Mouse (Mus musculus): ENCODE results near the gene Oit1. TPM values are rescaled to one million over a fixed set of nuclear protein-coding genes. Genes with fewer than 3 reads are reported as not detected.

Gene Oit1
- polyA plus RNA-seq, 1 experiment from 2014 or later = not detected

DNA sequence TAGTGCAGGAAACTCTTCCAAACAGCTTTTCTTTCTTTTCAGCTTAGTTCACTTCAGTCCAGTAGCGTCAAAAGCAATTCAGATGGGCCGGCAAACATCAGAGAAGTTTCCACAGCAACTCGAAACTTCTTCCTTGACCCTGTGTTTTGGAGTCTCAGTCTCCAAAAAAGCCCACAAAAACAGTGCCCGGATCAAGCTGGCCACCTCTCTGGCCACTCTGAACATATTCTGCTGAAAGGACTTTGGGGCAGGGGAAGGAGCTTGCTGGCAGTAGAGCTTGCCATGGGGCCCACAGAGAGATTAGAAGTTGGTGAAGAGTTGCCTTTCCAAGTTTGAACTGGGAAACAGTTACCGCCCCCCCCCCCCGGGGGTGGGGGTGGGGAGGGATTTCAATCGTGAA, 64.7 kb downstream of the Oit1 start:
- Histone ChIP-seq H3K4me3 (no peak overlapping the region), H3K36me3 (no peaks in the 10 kb centered on the region), H3K9me3 (no peaks in the 10 kb centered on the region), H3K27me3 (replicated peaks) (peaks cover 42% of the 10 kb centered on the region), H3K4me1 (peaks cover 26% of the 10 kb centered on the region; the same call in 1 of the 2 replicates), H3K4me2 (replicated peaks) (no peak overlapping the region), H3K9ac (no peak overlapping the region), H3K27ac (no peak overlapping the region)
- WGBS = 40% methylated on average over 7 of the region's 7 CpGs
- ATAC-seq (ENCODE audit: low FRiP score, low read depth) = no peak

DNA sequence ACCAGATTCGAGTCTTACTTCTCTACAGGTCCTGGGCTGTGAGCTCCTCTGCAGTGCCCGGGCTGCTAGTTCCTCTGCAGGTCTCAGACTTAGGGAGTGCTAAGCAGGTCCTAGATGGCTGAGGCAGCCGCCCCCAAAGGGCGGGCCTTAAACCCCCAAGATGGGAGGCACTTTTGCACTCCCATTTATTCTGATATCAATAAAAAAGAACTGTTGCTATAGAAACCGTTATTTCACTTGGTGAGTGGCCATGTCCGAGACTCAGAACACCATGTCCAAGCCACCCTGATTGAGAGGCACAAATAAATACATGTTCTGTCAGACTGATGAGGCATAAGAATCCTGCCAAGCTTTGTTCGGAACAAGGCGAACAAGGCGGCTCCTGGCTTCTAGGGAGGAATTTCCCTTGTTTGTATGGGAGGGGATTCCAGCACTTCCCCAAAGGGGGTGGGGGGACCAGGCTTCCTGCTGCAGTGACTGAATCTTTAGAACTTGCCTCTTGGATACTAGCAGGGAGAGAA, 68.9 kb downstream of the Oit1 start:
- no peaks in the 10 kb centered on the region for H3K9me3 ChIP-seq
- peaks cover 6% of the 10 kb centered on the region; the same call in 1 of the 2 replicates for H3K27me3 ChIP-seq (replicated peaks)
- H3K4me2 ChIP-seq (replicated peaks) = no peak overlapping the region
- H3K27ac ChIP-seq = no peak overlapping the region
- H3K4me1 ChIP-seq = peaks cover 9% of the 10 kb centered on the region; the same call in 1 of the 2 replicates
- WGBS = 12% methylated on average over 9 of the region's 9 CpGs
- no peak overlapping the region for H3K9ac ChIP-seq
- no peaks in the 10 kb centered on the region for H3K36me3 ChIP-seq
- no peak overlapping the region for H3K4me3 ChIP-seq
- ATAC-seq (ENCODE audit: low FRiP score, low read depth) = no peak

DNA sequence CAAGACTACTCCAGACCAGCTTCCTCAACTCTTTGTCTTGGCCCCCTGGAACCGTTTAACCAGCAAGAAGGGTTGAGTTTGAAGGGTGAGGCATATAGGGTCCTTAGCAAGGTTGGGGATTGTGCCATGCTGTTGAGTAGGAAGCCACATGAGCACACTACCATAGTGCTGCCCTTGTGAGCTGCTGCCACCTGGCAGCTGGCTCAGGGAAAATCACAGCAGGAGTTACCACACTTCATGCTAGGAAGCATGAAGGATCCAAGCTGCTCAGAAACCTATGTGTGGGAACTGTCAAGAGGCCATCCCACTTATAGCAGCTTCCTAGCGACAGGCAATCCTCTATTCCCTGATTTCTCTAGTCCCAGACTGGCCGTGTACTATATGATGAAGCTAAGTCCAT, 69.9 kb downstream of the Oit1 start:
- H3K4me3 ChIP-seq = no peak overlapping the region
- H3K36me3 ChIP-seq = no peaks in the 10 kb centered on the region
- H3K27me3 ChIP-seq (replicated peaks) = peaks cover 6% of the 10 kb centered on the region; the same call in 1 of the 2 replicates
- H3K9me3 ChIP-seq = no peaks in the 10 kb centered on the region
- H3K27ac ChIP-seq = no peak overlapping the region
- H3K9ac ChIP-seq = no peak overlapping the region
- H3K4me1 ChIP-seq = peaks cover 9% of the 10 kb centered on the region; the same call in 1 of the 2 replicates
- WGBS = 65% methylated on average over 3 of the region's 3 CpGs
- no peak for ATAC-seq (ENCODE audit: low FRiP score, low read depth)
- no peak overlapping the region for H3K4me2 ChIP-seq (replicated peaks)

DNA sequence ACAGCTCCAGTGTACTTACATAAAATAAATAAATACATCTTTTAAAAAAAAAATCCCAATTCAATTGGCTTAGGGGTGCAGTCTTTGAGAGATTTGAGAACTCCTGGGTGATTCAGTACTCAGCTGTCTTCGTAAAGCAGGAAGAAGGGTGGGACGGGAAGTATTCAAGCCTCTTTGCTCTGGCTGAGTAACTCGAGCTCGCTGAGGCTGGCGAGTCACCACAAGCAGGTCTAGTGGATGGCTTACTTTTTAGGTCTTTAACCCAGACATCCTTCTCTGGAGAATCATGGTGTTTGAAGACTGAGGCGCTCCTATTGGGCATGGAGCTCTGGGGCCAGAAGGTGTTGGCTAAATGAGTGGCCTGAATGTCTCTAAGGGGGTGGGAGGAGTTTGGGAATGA, 71.7 kb downstream of the Oit1 start:
- H3K9ac ChIP-seq = no peak overlapping the region
- ATAC-seq (ENCODE audit: low FRiP score, low read depth) = no peak
- no peak overlapping the region for H3K4me2 ChIP-seq (replicated peaks)
- H3K27me3 ChIP-seq (replicated peaks) = peaks cover 6% of the 10 kb centered on the region; the same call in 1 of the 2 replicates
- H3K4me1 ChIP-seq = peaks cover 11% of the 10 kb centered on the region
- no peak overlapping the region for H3K27ac ChIP-seq
- H3K36me3 ChIP-seq = no peaks in the 10 kb centered on the region
- no peak overlapping the region for H3K4me3 ChIP-seq
- WGBS = 86% methylated on average over 6 of the region's 6 CpGs
- H3K9me3 ChIP-seq = no peaks in the 10 kb centered on the region

- H3K9me3 ChIP-seq = no peaks in the 10 kb centered on the region
- no peak overlapping the region for H3K9ac ChIP-seq
- H3K27me3 ChIP-seq (replicated peaks) = peaks cover 4% of the 10 kb centered on the region; the same call in 1 of the 2 replicates
- H3K4me2 ChIP-seq (replicated peaks) = no peak overlapping the region
- H3K27ac ChIP-seq = no peak overlapping the region
- no peak for ATAC-seq (ENCODE audit: low FRiP score, low read depth)
- H3K4me1 ChIP-seq = peaks cover 11% of the 10 kb centered on the region
- 62% methylated on average over 3 of the region's 3 CpGs for WGBS
- no peak overlapping the region for H3K4me3 ChIP-seq
- H3K36me3 ChIP-seq = no peaks in the 10 kb centered on the region
These were observed 73.5 kb downstream of the Oit1 start for GRCm38 (mm10) chr14:8305014-8305413.

DNA sequence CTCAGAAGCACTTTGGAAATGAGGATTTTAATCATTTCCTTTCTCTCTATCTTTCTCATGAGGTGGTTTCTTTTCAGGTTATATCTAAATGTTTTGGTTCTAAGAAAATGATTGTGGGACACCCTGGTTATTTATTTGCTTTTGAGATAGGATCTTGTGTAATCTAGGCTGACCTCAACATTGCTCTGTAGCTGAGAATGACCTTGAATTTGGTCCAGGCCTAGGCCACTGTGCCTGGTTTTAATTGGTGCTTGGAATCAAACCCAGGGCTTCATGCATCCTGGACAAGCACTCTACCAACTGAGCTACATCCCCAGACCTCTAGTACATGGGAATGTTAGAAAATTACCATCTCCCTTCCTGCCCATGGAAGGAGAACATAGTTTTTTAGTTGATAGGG, 74.5 kb downstream of the Oit1 start:
- Histone ChIP-seq H3K36me3 (no peaks in the 10 kb centered on the region), H3K9ac (no peak overlapping the region), H3K9me3 (no peaks in the 10 kb centered on the region), H3K4me3 (no peak overlapping the region), H3K27me3 (replicated peaks) (peaks cover 4% of the 10 kb centered on the region; the same call in 1 of the 2 replicates), H3K4me1 (peaks cover 2% of the 10 kb centered on the region; the same call in 1 of the 2 replicates), H3K4me2 (replicated peaks) (no peak overlapping the region), H3K27ac (no peak overlapping the region)
- ATAC-seq (ENCODE audit: low FRiP score, low read depth) = no peak

DNA sequence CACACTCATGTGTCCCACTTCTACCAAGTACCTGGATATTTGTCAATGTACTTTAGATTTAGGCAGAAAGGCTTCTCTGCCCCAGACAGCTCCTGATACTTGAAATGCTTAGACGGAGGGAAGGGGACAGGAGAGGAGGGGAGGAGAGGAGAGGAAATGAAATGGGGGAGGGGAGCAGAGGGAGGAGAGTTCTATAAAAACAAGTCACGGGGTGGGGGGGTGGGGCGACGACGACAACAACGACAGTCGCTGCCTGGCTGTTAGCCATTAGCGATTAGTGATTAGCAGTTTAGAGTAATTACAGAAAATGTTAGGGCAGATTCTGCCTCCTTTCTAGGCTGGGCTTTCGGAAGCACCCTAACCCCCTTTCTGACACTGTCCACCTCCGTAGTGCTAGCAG, 75.9 kb downstream of the Oit1 start:
- no peak overlapping the region; the same call in 1 of the 2 replicates for H3K4me2 ChIP-seq (replicated peaks)
- 12% methylated on average over 10 of the region's 10 CpGs for WGBS
- H3K9ac ChIP-seq = no peak overlapping the region
- H3K4me3 ChIP-seq = no peak overlapping the region
- no peaks in the 10 kb centered on the region for H3K9me3 ChIP-seq
- no peak for ATAC-seq (ENCODE audit: low FRiP score, low read depth)
- no peak overlapping the region for H3K27ac ChIP-seq
- no peaks in the 10 kb centered on the region for H3K27me3 ChIP-seq (replicated peaks)
- H3K36me3 ChIP-seq = no peaks in the 10 kb centered on the region
- peaks cover 2% of the 10 kb centered on the region; the same call in 1 of the 2 replicates for H3K4me1 ChIP-seq

DNA sequence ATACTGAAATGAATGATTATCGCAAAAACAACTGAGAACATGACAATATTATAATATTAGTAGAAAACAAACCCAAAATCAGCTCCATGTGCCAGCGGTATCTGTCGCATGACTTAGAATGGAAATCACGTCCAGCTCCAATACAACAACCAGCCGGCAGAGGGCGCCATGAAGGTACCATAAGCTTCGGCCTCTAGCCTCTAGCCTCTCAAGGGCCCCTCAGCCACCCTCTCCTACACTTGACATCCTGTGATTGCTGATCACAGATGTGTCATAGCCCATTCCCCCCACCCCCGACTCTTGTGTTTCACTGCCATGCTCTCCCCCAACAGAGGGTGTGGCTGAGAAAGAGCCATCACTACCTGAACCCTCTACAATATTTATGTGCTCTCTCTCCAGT, 78.3 kb downstream of the Oit1 start:
- no peak overlapping the region for H3K9ac ChIP-seq
- H3K4me2 ChIP-seq (replicated peaks) = no peak overlapping the region
- ATAC-seq (ENCODE audit: low FRiP score, low read depth) = 0 out of 2 replicates have a peak, but pooled peaks have one; percentile 18
- H3K4me1 ChIP-seq = peaks cover 2% of the 10 kb centered on the region; the same call in 1 of the 2 replicates
- H3K36me3 ChIP-seq = no peaks in the 10 kb centered on the region
- no peak overlapping the region for H3K27ac ChIP-seq
- no peaks in the 10 kb centered on the region for H3K9me3 ChIP-seq
- 24% methylated on average over 8 of the region's 8 CpGs for WGBS
- H3K27me3 ChIP-seq (replicated peaks) = no peaks in the 10 kb centered on the region
- H3K4me3 ChIP-seq = no peak overlapping the region

Other genes with a start within 250 kb of the Oit1 start
- gene Pdhb, start 205.7 kb downstream of the Oit1 start, polyA plus RNA-seq (2016; fragmentation: Nextera tagmentation; extraction: Ambion mirVana) = 220 and 238 TPM in 2 replicates
- gene Kctd6, start 164.6 kb downstream of the Oit1 start, polyA plus RNA-seq (2016; fragmentation: Nextera tagmentation; extraction: Ambion mirVana) = 16.5 and 17.5 TPM in 2 replicates
- 0.52 TPM in 1 of 2 replicates, not detected in the other for gene Acox2, start 119.4 kb downstream of the Oit1 start, polyA plus RNA-seq (2016; fragmentation: Nextera tagmentation; extraction: Ambion mirVana)
- 0.75 and 1.0 TPM in 2 replicates for gene Fam107a, start 60.7 kb downstream of the Oit1 start, polyA plus RNA-seq (2016; fragmentation: Nextera tagmentation; extraction: Ambion mirVana)

All from neural tube, embryonic 12.5 days (tissue).